Mouse (Mus musculus): ENCODE data around the gene Agbl3. TPM values are rescaled to one million over a fixed set of nuclear protein-coding genes. Genes with fewer than 3 reads are reported as not detected.

Agbl3 gene
- polyA plus RNA-seq, 1 experiment from 2014 or later: 8.7 TPM

- Histone ChIP-seq H3K36me3 (peaks cover 82% of the 10 kb centered on the region), H3K4me2 (replicated peaks) (no peak overlapping the region), H3K9me3 (no peaks in the 10 kb centered on the region), H3K4me3 (replicated peaks) (no peak overlapping the region), H3K4me1 (replicated peaks) (peaks cover 5% of the 10 kb centered on the region; the same call in 1 of the 2 replicates), H3K27ac (no peak overlapping the region), H3K27me3 (no peaks in the 10 kb centered on the region), H3K9ac (replicated peaks) (no peak overlapping the region)
- WGBS: 85% methylated on average over 2 of the region's 2 CpGs
- no peak for ATAC-seq
Observed at GRCm38 (mm10) chr6:34899127-34899526, 118.9 kb downstream of the Agbl3 start.

GRCm38 (mm10) chr6:34900990-34901389, 120.8 kb downstream of the Agbl3 start:
- H3K4me1 ChIP-seq (replicated peaks): peaks cover 5% of the 10 kb centered on the region; the same call in 1 of the 2 replicates
- peaks cover 82% of the 10 kb centered on the region for H3K36me3 ChIP-seq
- H3K9ac ChIP-seq (replicated peaks): no peak overlapping the region
- WGBS: 83% methylated on average over 2 of the region's 2 CpGs
- no peak overlapping the region for H3K4me2 ChIP-seq (replicated peaks)
- H3K9me3 ChIP-seq: no peaks in the 10 kb centered on the region
- ATAC-seq: no peak
- no peak overlapping the region for H3K4me3 ChIP-seq (replicated peaks)
- H3K27me3 ChIP-seq: no peaks in the 10 kb centered on the region
- no peak overlapping the region for H3K27ac ChIP-seq

- WGBS: 67% methylated on average over 9 of the region's 9 CpGs
- Histone ChIP-seq H3K4me2 (replicated peaks) (no peak overlapping the region), H3K27ac (no peak overlapping the region), H3K9ac (replicated peaks) (no peak overlapping the region), H3K4me3 (replicated peaks) (no peak overlapping the region), H3K9me3 (no peaks in the 10 kb centered on the region), H3K4me1 (replicated peaks) (peaks cover 5% of the 10 kb centered on the region; the same call in 1 of the 2 replicates), H3K27me3 (no peaks in the 10 kb centered on the region), H3K36me3 (peaks cover 87% of the 10 kb centered on the region)
- no peak for ATAC-seq
Observed at GRCm38 (mm10) chr6:34901911-34902444, 121.7 kb downstream of the Agbl3 start.

GRCm38 (mm10) chr6:34902578-34902977, 122.3 kb downstream of the Agbl3 start:
- Histone ChIP-seq H3K9ac (replicated peaks) (no peak overlapping the region), H3K4me2 (replicated peaks) (no peak overlapping the region), H3K4me1 (replicated peaks) (peaks cover 5% of the 10 kb centered on the region; the same call in 1 of the 2 replicates), H3K27me3 (no peaks in the 10 kb centered on the region), H3K27ac (no peak overlapping the region), H3K4me3 (replicated peaks) (no peak overlapping the region), H3K36me3 (peaks cover 87% of the 10 kb centered on the region), H3K9me3 (no peaks in the 10 kb centered on the region)
- no peak for ATAC-seq
- 92% methylated on average over 7 of the region's 7 CpGs for WGBS

- Histone ChIP-seq H3K27ac (no peak overlapping the region), H3K36me3 (peaks cover 85% of the 10 kb centered on the region), H3K27me3 (no peaks in the 10 kb centered on the region), H3K4me1 (replicated peaks) (peaks cover 9% of the 10 kb centered on the region; the same call in 1 of the 2 replicates), H3K9me3 (no peaks in the 10 kb centered on the region), H3K9ac (replicated peaks) (no peak overlapping the region), H3K4me3 (replicated peaks) (no peak overlapping the region), H3K4me2 (replicated peaks) (no peak overlapping the region)
- no peak for ATAC-seq
- 85% methylated on average over 5 of the region's 5 CpGs for WGBS
Observed at GRCm38 (mm10) chr6:34903441-34903840, 123.2 kb downstream of the Agbl3 start.

GRCm38 (mm10) chr6:34903851-34904250, 123.6 kb downstream of the Agbl3 start:
- H3K36me3 ChIP-seq: peaks cover 84% of the 10 kb centered on the region
- WGBS: 90% methylated on average over 10 of the region's 10 CpGs
- no peak overlapping the region for H3K4me3 ChIP-seq (replicated peaks)
- no peak overlapping the region for H3K9ac ChIP-seq (replicated peaks)
- no peaks in the 10 kb centered on the region for H3K27me3 ChIP-seq
- no peaks in the 10 kb centered on the region for H3K9me3 ChIP-seq
- no peak overlapping the region for H3K4me2 ChIP-seq (replicated peaks)
- H3K4me1 ChIP-seq (replicated peaks): peaks cover 12% of the 10 kb centered on the region
- ATAC-seq: no peak
- no peak overlapping the region for H3K27ac ChIP-seq

- H3K36me3 ChIP-seq: peaks cover 79% of the 10 kb centered on the region
- H3K9ac ChIP-seq (replicated peaks): no peak overlapping the region
- ATAC-seq: no peak
- 95% methylated on average over 6 of the region's 6 CpGs for WGBS
- no peak overlapping the region for H3K4me2 ChIP-seq (replicated peaks)
- peaks cover 17% of the 10 kb centered on the region for H3K4me1 ChIP-seq (replicated peaks)
- no peak overlapping the region for H3K4me3 ChIP-seq (replicated peaks)
- no peaks in the 10 kb centered on the region for H3K9me3 ChIP-seq
- no peak overlapping the region for H3K27ac ChIP-seq
- no peaks in the 10 kb centered on the region for H3K27me3 ChIP-seq
Observed at GRCm38 (mm10) chr6:34904361-34904760, 124.1 kb downstream of the Agbl3 start.

- H3K4me2 ChIP-seq (replicated peaks): no peak overlapping the region
- H3K9ac ChIP-seq (replicated peaks): no peak overlapping the region
- H3K4me1 ChIP-seq (replicated peaks): peaks cover 26% of the 10 kb centered on the region
- 87% methylated on average over 2 of the region's 2 CpGs for WGBS
- ATAC-seq: no peak
- H3K27ac ChIP-seq: no peak overlapping the region
- no peaks in the 10 kb centered on the region for H3K27me3 ChIP-seq
- H3K36me3 ChIP-seq: peaks cover 62% of the 10 kb centered on the region
- H3K9me3 ChIP-seq: no peaks in the 10 kb centered on the region
- H3K4me3 ChIP-seq (replicated peaks): no peak overlapping the region
Observed at GRCm38 (mm10) chr6:34906125-34906524, 125.9 kb downstream of the Agbl3 start.

GRCm38 (mm10) chr6:34906661-34907060, 126.4 kb downstream of the Agbl3 start:
- no peak for ATAC-seq
- Histone ChIP-seq H3K27ac (no peak overlapping the region), H3K36me3 (peaks cover 58% of the 10 kb centered on the region), H3K9ac (replicated peaks) (no peak overlapping the region), H3K27me3 (no peaks in the 10 kb centered on the region), H3K4me3 (replicated peaks) (no peak overlapping the region), H3K9me3 (no peaks in the 10 kb centered on the region), H3K4me2 (replicated peaks) (no peak overlapping the region), H3K4me1 (replicated peaks) (peaks cover 26% of the 10 kb centered on the region)
- 91% methylated on average over 4 of the region's 4 CpGs for WGBS

- no peaks in the 10 kb centered on the region for H3K9me3 ChIP-seq
- no peak overlapping the region for H3K4me3 ChIP-seq (replicated peaks)
- no peak overlapping the region for H3K9ac ChIP-seq (replicated peaks)
- 74% methylated on average over 2 of the region's 2 CpGs for WGBS
- peaks cover 23% of the 10 kb centered on the region for H3K4me1 ChIP-seq (replicated peaks)
- ATAC-seq: no peak
- no peak overlapping the region for H3K4me2 ChIP-seq (replicated peaks)
- peaks cover 54% of the 10 kb centered on the region for H3K36me3 ChIP-seq
- H3K27me3 ChIP-seq: no peaks in the 10 kb centered on the region
- no peak overlapping the region for H3K27ac ChIP-seq
Observed at GRCm38 (mm10) chr6:34907121-34907614, 126.9 kb downstream of the Agbl3 start.

- H3K9me3 ChIP-seq: no peaks in the 10 kb centered on the region
- H3K36me3 ChIP-seq: peaks cover 47% of the 10 kb centered on the region
- H3K27ac ChIP-seq: no peak overlapping the region
- no peak for ATAC-seq
- peaks cover 22% of the 10 kb centered on the region for H3K4me1 ChIP-seq (replicated peaks)
- H3K4me2 ChIP-seq (replicated peaks): no peak overlapping the region
- no peaks in the 10 kb centered on the region for H3K27me3 ChIP-seq
- H3K9ac ChIP-seq (replicated peaks): 0 out of 2 replicates have a peak overlapping the region, but pooled peaks have one; percentile 23
- no peak overlapping the region for H3K4me3 ChIP-seq (replicated peaks)
- WGBS: 90% methylated on average over 18 of the region's 18 CpGs
Observed at GRCm38 (mm10) chr6:34907696-34908260, 127.5 kb downstream of the Agbl3 start.
